Mouse (Mus musculus): ENCODE data around the gene Zap70.
"Not testable (repeated sequence)": the region's sequence is repeated elsewhere in the genome, so short reads cannot be mapped to it uniquely, and the experiment has no call there.

Zap70 gene

GRCm38 (mm10) chr1:36772198-36772934, 10.8 kb downstream of the Zap70 start:
- no peak for DNase-seq (ENCODE audit: low read depth, low spot score)

DNA sequence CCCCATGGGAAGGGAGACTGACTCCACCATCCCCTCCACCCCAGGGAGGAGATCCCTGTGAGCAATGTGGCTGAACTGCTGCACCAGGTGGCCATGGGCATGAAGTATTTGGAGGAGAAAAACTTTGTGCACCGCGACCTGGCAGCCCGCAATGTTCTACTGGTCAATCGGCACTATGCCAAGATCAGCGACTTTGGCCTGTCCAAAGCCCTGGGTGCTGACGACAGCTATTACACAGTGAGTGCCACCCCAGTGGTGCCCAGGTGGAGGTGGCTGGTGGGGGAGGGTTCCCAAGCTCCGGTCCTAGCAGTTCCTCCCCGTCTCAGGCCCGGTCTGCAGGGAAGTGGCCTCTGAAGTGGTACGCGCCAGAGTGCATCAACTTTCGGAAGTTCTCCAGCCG, 19.2 kb downstream of the Zap70 start:
- DNase-seq (ENCODE audit: low read depth, low spot score): no peak

DNA sequence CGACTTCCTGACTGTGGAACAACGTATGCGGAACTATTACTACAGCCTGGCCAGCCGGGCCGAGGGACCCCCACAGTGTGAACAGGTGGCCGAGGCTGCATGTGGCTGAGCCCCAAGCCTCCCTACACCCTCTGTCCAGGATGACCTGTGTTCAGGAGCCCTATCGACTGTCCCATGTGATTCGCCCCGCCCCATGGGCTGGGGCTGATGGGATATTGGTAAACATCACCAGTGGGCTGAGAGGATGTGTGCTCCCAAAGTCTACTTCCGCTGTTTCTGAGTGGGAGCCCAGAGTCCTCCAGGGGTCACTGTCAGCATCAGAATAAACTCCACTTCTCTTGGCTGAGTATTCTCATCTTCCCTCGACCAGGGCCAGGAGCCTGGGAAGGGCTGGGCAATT, 20.9 kb downstream of the Zap70 start:
- no peak for DNase-seq (ENCODE audit: low read depth, low spot score)

DNA sequence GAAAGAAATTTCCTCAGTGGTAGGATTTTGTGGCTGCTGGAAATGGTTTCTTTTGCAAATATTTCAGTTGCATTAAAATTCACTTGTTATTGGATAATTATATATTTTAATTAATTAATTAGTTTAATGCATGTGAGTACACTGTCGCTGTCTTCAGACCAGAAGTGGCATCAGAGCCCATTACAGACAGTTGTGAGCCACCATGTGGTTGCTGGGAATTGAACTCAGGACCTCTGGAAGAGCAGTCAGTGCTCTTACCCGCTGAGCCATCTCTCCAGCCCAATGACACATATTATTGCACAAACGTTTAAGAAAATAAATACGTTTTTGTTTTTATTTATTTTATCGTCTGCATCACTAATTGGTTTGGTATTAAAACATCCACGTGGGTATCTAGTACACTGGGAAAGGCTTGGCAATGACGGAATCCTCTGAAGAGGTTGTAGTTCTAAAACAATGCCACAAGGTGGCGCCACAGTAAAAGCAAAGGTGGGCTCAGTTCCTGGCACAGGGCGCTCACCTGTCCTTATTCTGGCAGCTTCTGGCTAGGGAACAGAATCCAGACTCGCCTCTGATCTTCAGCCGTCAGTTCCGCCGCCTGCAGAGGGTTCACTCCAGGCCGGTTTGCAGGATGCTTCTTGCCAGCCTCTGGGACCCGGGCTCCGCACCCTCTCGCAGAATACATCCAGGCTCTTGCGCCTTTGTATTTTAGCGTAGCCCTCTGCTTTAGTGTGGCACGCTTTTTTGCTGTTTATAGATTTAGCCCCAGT, 23.0 kb downstream of the Zap70 start:
- peak; percentile 58 for DNase-seq (ENCODE audit: low read depth, low spot score)

DNA sequence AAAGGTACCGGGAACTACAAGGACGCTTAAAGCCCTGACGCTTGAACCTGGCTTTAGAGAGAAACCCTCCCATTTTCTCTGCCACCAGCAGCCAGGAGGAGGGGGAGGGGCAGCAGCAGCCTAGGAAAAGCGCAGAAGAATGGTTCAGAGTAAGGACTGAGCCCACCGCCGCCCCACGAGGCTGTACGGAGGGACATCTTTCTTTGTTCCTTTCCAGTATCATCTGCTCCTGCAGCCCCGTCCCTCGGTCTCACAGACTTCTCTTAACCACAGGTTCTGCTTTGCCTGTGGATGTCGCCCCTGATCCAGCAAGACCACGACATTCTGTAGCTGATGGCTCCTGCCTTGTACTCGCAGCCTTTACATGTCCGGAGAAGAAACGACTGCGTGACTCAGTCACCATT, 23.6 kb downstream of the Zap70 start:
- no peak for DNase-seq (ENCODE audit: low read depth, low spot score)

GRCm38 (mm10) chr1:36786377-36786776, 24.8 kb downstream of the Zap70 start:
- DNase-seq (ENCODE audit: low read depth, low spot score): no peak

GRCm38 (mm10) chr1:36789416-36789815, 27.8 kb downstream of the Zap70 start:
- no peak for DNase-seq (ENCODE audit: low read depth, low spot score)

DNA sequence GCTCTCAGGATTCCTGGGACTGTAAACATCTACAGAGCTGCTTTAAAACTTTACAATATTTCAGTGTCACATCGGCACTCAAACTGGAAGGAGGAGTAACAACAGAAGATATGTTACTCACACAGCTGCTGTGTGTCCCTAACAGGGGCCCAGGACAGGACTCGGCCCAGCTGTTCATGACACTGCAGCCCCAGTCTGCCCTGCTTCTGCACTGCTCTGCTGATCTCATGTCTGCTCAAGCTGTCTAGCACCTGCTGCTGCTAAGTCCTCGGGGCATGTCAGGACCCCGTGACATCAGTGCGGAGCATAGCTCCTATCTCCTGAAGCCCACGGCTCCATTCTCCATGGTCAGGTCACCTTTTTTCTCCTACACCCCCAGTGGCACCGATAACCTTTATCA, 35.1 kb downstream of the Zap70 start:
- DNase-seq (ENCODE audit: low read depth, low spot score): no peak

DNA sequence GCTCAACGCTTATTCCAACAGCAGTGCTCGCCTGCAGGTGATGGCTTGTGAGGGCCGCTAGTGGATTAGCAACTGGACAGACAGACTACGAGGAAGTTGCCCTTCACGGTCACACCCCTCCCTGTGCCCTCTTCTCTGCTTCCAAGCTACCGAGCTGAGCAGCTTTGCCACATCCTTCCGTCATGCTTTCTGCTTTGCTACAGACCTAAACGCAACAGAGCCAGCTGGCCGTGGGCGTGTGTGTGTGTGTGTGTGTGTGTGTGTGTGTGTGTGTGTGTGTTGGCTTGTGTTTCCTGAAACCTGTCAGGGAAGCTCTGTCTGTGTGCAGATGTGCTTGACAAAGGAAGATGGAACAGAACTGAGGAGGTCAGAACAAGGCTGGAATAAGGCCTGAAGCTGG, 35.9 kb downstream of the Zap70 start:
- no peak for DNase-seq (ENCODE audit: low read depth, low spot score)

DNA sequence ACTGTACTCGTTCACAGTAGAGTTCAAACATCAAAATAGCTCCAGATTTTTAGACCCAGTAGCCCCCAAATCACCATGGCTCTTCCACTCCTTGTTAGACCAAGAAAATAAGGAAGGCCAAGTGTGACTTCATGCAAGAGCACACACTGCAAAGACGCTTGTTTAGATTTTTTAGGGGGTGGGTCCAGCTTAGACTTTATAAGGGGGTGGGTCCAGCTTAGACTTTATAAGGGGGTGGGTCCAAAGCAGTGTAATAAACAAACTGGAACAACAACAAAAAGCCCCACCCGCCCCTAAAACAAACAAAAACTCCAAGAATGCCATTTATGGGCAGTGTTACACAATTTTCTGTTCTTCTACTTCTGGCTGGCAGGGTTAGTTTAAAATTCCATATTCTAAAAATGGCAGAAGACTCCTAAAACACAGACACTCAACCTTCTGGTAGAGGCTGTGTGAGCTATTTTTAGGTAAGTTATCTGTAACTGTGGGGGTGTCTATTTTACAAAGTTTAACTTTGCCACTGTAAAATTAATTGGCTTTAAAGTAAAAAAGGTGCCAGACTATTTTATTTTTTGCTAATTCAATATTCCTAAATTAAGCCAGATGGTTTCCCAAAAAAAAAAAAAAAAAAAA, 38.9 kb downstream of the Zap70 start:
- no peak for DNase-seq (ENCODE audit: low read depth, low spot score)

DNA sequence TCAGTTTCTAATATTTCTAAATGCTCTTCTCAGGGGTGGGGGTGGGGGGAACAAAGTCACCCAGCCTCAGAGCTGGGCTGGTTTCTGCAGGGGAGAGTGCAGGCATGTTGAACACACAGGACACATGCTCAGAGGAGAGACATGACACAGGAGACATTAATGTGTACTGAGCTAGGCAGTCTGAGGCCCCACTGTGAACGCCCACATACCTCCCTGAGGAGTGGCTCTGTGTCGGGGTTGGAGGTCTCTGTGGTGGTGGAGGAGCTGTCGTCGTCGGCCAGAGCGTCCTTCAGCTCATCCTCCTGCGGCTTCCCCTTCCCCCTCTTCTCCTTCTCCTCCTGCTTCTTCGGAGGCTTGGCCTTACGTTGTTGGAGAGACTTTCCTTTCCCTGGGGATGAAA, 42.7 kb downstream of the Zap70 start:
- no peak for DNase-seq (ENCODE audit: low read depth, low spot score)

DNA sequence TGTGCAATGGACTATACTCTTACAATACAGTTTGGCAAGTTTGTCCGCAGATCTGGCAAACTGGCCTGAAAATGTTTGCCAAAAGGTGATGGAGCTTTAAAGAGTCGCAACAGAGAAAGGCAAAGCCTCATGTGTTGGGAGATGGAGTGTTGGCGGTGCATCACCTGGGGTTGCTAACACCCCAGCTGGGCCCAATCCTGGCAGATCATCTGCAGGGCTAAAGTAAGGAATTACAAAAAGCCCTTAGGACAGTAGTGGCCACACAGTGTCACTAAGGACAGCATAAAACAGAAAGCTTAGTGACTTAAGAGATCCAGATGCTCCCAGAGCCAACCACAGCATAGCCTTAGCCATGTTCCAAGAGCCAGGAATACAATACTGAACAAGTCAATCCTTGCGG, 43.2 kb downstream of the Zap70 start:
- DNase-seq (ENCODE audit: low read depth, low spot score): no peak

DNA sequence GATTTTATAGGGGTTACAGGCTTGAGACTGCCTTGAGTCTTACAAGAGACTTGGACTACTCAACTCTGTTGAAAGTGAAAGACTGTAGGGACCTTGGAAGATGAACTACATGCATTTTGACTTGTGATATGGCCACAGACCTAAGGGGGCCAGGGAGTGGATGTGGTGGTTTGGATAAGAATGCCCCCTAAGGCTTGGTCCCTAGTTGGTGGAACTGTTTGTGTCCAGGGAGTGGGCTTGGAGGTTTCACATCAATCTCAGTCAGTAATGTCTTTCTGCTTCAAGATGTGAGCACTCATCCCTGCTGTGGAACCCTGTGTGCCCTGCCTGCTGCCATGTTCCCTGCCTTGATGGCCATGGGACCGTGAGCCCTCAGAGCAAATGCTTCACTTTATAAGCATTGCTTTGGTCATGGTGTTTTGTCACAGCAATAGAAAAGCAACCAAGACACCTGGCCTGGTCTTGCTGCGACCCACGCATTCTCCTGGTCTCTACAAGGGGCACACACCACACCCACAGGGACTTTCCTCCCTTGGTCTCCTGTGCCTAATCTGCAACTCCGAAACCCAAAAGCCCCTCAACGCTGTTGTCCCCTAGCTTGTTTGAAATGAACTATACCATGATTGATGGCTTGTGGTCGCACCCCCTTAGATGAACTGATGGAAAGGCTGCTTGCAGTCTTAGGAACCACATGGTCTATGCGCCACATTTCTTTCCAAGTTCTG, 44.7 kb downstream of the Zap70 start:
- DNase-seq (ENCODE audit: low read depth, low spot score): no peak

DNA sequence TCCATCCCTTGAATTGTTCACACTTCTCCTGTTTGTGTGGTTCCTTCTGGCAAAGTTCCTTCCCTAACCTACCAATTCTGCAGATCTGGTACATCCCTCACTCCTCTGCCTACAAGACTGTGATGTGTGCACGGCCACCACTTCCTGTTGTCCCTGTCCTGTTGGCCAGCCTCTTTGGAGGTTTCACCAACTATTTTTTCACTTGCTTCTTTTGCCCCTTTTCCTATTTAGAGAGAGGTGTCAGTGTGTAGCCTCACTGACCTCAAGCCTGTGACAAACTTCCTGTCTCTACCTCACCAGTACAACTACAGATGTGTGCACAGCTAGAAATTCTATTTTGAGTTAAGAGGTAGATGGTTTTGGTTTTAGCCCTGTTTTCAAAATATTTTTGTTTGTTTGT, 45.5 kb downstream of the Zap70 start:
- no peak for DNase-seq (ENCODE audit: low read depth, low spot score)

DNA sequence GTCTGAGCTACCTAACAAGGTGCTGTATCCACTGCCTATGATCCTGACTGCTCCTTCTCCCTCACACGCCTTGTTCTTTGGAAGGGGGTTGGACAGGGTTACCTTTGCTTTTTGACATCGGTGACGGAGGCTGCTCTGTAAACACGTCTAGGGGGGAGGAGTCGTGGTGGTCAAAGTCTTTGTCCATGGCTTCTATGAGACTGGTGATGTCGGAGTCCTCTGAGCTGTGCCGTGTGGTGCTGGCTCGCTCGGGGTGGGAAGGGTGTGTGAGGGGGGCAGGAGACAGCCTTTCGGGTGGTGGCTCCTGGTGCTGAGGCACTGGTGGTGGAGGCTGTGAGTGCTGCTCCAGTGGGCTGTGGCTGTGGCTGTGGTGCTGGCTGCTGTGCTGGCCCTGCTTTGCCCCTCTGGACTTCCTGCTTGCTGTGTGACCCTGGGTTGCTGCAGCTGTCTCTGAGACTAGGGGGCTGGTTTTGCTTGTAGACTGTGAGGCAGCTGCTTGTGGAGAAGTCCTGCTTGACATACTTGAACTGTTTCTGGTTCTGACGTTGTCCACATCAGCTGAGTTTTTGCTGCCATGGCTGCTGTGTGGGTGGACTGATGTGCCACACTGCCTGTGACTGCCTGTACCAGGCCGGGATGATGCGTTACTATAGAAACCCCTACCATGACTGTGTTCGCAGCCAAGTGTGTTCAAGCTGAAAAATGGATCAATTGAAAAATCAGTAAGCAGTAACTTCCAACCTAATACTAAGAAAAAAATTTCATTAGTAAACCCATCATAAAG, 46.4 kb downstream of the Zap70 start:
- no peak for DNase-seq (ENCODE audit: low read depth, low spot score)

- no peak for DNase-seq (ENCODE audit: low read depth, low spot score)
These were observed 50.2 kb downstream of the Zap70 start for GRCm38 (mm10) chr1:36811806-36812205.

DNA sequence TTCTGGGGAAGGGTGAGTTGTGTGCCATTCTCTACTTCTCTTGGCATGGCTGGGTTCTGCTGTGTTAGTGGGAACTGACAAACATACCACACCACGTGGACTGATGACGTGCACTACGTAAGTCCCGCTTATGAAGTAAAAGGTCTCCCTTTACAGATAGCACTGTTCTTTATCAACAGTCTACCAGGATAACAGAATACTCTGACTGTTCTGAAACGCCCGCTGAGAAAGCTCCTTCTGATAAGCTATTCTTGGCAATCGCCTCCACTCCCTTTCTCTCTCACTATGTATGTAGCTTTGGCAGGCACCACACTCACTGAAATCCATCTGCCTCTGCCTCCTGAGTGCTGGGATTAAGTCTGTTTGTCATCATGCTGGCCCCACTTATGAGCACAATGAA, 51.8 kb downstream of the Zap70 start:
- no peak for DNase-seq (ENCODE audit: low read depth, low spot score)

DNA sequence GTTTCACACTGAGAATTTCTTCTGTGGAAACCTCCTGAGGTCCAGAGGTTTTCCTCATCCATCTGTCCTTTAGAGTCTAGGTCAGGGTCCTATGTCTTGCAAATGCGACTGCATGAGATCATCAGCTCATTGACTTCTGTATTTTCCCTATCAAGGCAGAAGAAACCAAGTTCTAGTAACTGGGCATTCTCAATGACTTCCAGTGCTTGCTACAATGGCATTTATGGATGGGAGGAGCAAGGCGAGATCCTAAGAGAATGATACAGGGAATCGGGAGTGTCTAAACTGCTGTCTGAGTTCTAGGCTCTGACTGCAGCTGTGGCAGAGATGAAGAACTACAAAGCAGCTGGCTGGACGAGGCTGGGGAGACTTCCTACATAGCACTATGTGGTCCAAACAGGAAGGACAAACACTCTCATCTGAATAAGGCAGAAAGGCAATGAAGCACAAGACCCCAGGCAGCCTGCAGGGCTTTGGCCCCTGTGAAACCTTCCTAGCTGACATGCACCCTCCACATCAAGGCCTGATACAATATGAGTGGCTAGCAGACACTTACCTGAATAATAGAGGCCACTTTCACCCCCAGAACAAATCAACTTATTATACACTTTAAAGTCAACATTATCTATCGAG, 52.8 kb downstream of the Zap70 start:
- DNase-seq (ENCODE audit: low read depth, low spot score): no peak

GRCm38 (mm10) chr1:36815166-36815565, 53.6 kb downstream of the Zap70 start:
- no peak for DNase-seq (ENCODE audit: low read depth, low spot score)

DNA sequence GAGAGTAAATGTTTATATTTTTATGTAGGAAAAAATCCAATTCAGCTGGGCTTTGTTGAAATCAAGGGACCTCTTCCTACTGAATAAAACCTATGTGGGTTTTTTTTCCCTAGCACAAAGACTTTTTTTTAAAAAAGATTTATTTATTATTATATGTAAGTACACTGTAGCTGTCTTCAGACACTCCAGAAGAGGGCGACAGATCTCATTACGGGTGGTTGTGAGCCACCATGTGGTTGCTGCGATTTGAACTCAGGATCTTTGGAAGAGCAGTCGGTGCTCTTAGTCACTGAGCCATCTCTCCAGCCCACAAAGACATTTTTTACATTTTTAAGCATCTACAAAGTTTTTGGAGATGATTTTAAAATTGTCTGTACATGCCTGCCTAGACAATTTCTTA, 60.3 kb downstream of the Zap70 start:
- not testable (repeated sequence) for DNase-seq (ENCODE audit: low read depth, low spot score)

DNA sequence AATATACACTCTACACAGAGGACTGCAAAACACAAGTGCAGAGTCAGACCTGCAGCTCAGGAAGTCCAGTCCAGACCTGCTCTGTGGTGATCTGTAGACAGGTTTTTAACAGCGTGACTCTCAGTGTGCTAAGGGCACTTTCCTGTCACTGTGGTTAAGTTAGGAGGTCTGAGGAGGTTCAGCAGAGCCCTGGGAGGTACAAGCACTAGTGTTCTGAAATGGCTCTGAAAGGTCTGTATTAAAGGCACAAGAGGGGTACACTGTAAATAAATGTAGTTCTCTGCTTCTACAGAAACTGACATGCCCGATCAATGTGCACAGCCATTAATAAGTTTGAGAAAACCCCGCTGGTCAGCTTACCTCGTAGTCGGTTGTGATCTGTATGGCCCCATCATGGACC, 62.8 kb downstream of the Zap70 start:
- no peak for DNase-seq (ENCODE audit: low read depth, low spot score)
